Mouse (Mus musculus) heart, adult 2 months (tissue): ENCODE data around the gene Ppp1r35. TPM values are rescaled to one million over a fixed set of nuclear protein-coding genes. Genes with fewer than 3 reads are reported as not detected.
A peak's percentile ranks its signal among the peaks of the same experiment; 100 is the strongest.

Experiments used
- DNase-seq, 2 experiments: peaks; one replicate each; pipeline ENCODE4 v3.0.0; 2021
- H3K27ac ChIP-seq: fragments of 200-600 bp; 2 replicates; pipeline ENCODE4 v1.8.1; 2022
- H3K27me3 ChIP-seq: fragments of 200-500 bp; 2 replicates; pipeline ENCODE4 v1.6.1; 2012; ENCODE audit warnings: mild to moderate bottlenecking, low read length, inconsistent platforms, mixed read lengths; ENCODE audit not compliant: control insufficient read depth, insufficient read depth
- H3K36me3 ChIP-seq: fragments of 200-500 bp; 2 replicates; pipeline ENCODE4 v1.6.1; 2012; ENCODE audit warnings: low read length, inconsistent platforms; ENCODE audit not compliant: control insufficient read depth, insufficient read depth
- H3K4me1 ChIP-seq: fragments of 200-500 bp; 2 replicates; pipeline ENCODE4 v1.6.1; 2011; ENCODE audit warnings: low read length; ENCODE audit not compliant: control insufficient read depth, insufficient read depth
- H3K4me3 ChIP-seq: fragments of 200-600 bp; 2 replicates; pipeline ENCODE4 v1.8.1; 2022
- H3K79me2 ChIP-seq: fragments of 200-500 bp; replicated peaks from 2 replicates; pipeline ENCODE4 v1.6.1; 2012; ENCODE audit warnings: mild to moderate bottlenecking, inconsistent platforms, low read length, moderate library complexity, mixed read lengths; ENCODE audit not compliant: control insufficient read depth, insufficient read depth
- H3K9ac ChIP-seq: fragments of 200-500 bp; 2 replicates; pipeline ENCODE4 v1.6.1; 2012; ENCODE audit warnings: low read depth, mild to moderate bottlenecking, control low read depth, inconsistent platforms, low read length, mixed read lengths
- CTCF ChIP-seq: fragments of 200-600 bp; IDR thresholded peaks from 2 replicates; pipeline ENCODE4 v1.8.1; 2022; ENCODE audit warnings: antibody characterized with exemption, mild to moderate bottlenecking, moderate library complexity
- EP300 ChIP-seq: fragments of 200-500 bp; IDR thresholded peaks from 2 replicates; pipeline ENCODE4 v1.6.1; 2011; ENCODE audit warnings: low read depth, low read length, control low read depth; ENCODE audit not compliant: insufficient read depth
- POLR2A ChIP-seq: fragments of 200-500 bp; IDR thresholded peaks from 2 replicates; pipeline ENCODE4 v1.6.1; 2011; ENCODE audit warnings: mild to moderate bottlenecking, low read depth, low read length, control low read depth; ENCODE audit not compliant: insufficient read depth
- WGBS: fragments of 180-500 bp; shearing (Covaris S2); methylation state at CpG from one replicate; pipeline ENCODE4 v1.1.7; 2018; 5-methylcytosine and 5-hydroxymethylcytosine counted together
- intact Hi-C: fragments of 180-260 bp; cut with DNase I; formaldehyde crosslinking; loops from one replicate; pipeline ENCODE4 v1.15.1; 2025
- polyA plus RNA-seq: library from polyadenylated mRNA; depleted of rRNA; stranded (reverse); fragments of >200 nt; gene quantifications from 2 replicates; pipeline ENCODE4 v1.2.3, GENCODE M21; 2012
- total RNA-seq, 2 experiments: library from RNA; stranded (reverse); gene quantifications; 2 replicates each; pipeline ENCODE4 v1.2.3; 2021

The Ppp1r35 gene
- total and polyA plus RNA-seq, 3 experiments, result 7.4 to 12.0 (median 10.8) TPM

DNA sequence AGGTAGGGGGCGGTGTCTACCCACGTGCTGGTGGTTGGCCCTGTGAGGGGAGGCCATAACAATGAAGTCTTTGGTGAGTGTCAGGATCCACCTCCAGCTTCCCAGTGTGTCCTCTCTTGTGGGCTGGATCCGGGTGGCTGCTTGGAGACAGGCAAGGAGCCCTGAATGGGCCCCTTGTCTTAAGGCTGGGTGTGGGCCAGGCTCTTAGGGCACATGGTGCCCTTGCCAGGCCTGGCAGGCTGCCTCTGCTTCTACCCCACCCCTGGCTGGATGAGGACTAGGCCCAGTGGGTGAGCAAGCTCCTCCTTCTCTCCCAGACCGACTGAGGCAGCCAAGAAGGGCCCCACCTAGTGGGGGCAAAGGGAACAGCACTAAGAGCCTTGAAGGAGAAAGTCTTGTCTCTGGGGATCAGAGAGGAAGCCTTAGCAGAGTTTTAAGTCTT, 18.7 kb upstream of the Ppp1r35 start:
- Histone ChIP-seq H3K27ac (peak overlapping the region; percentile 58), H3K9ac (no peak overlapping the region), H3K36me3 (no peaks in the 10 kb centered on the region), H3K4me3 (no peak overlapping the region), H3K79me2 (no peaks in the 10 kb centered on the region), H3K4me1 (peaks cover 9% of the 10 kb centered on the region), H3K27me3 (no peaks in the 10 kb centered on the region)
- TF ChIP-seq POLR2A, result no peak
- TF ChIP-seq CTCF, result no peak; the same call in none of the 2 replicates
- TF ChIP-seq EP300, result 0 out of 2 replicates have a peak, but pooled peaks have one; percentile 26
- intact Hi-C loops, result loop anchor here (5.0 kb wide), 1 partner anchor 178 kb away; no protein-coding TSS in a partner anchor
- DNase-seq, result peak; percentile 85 to 89
- WGBS, result 27% methylated on average over 4 of the region's 4 CpGs

GRCm38 (mm10) chr5:137764609-137765340, 13.9 kb upstream of the Ppp1r35 start:
- Histone ChIP-seq H3K4me1 (peaks cover 1% of the 10 kb centered on the region; the same call in 1 of the 2 replicates), H3K36me3 (no peaks in the 10 kb centered on the region), H3K9ac (no peak overlapping the region), H3K27me3 (no peaks in the 10 kb centered on the region), H3K27ac (no peak overlapping the region), H3K79me2 (no peaks in the 10 kb centered on the region), H3K4me3 (no peak overlapping the region)
- TF ChIP-seq EP300 (no peak), POLR2A (no peak), CTCF (no peak)
- 58% methylated on average over 9 of the region's 9 CpGs for WGBS
- intact Hi-C loops, result no loop called here
- no peak for DNase-seq

DNA sequence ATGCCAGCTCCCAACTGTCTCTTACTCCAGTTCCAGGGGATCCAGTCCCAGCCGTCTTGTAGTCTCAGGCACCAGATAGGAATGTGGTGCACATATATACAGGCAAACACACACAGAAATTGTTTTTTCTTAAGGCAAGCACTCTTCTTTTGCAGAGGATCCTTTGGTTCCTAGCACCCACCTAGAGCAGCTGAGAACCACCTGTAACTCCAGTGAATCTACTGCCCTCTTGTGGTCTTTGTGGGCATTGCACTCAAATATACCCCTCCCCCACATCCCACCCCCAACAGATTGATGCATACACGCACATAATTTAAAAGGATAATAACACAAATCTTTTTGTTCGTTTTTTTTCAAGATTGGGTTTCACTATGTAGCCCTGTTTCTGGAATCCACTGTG, 12.4 kb upstream of the Ppp1r35 start:
- Histone ChIP-seq H3K36me3 (no peaks in the 10 kb centered on the region), H3K27ac (no peak overlapping the region), H3K4me1 (no peaks in the 10 kb centered on the region), H3K4me3 (no peak overlapping the region), H3K79me2 (no peaks in the 10 kb centered on the region), H3K9ac (no peak overlapping the region), H3K27me3 (no peaks in the 10 kb centered on the region)
- no peak for DNase-seq
- 62% methylated on average over 3 of the region's 3 CpGs for WGBS
- TF ChIP-seq CTCF (peak; percentile 72), POLR2A (no peak)
- intact Hi-C loops, result no loop called here

GRCm38 (mm10) chr5:137768475-137768874, 10.2 kb upstream of the Ppp1r35 start:
- no peak for DNase-seq
- Histone ChIP-seq H3K4me1 (no peaks in the 10 kb centered on the region), H3K27me3 (no peaks in the 10 kb centered on the region), H3K79me2 (no peaks in the 10 kb centered on the region), H3K36me3 (no peaks in the 10 kb centered on the region), H3K27ac (no peak overlapping the region), H3K9ac (no peak overlapping the region), H3K4me3 (no peak overlapping the region)
- TF ChIP-seq POLR2A (no peak), EP300 (no peak), CTCF (no peak)
- WGBS, result 74% methylated on average over 1 of the region's 1 CpGs
- intact Hi-C loops, result no loop called here

GRCm38 (mm10) chr5:137770709-137771108, 7.9 kb upstream of the Ppp1r35 start:
- H3K27me3 ChIP-seq, result no peaks in the 10 kb centered on the region
- H3K36me3 ChIP-seq, result no peaks in the 10 kb centered on the region
- H3K4me3 ChIP-seq, result no peak overlapping the region
- intact Hi-C loops, result no loop called here
- no peaks in the 10 kb centered on the region for H3K79me2 ChIP-seq
- WGBS, result 38% methylated on average over 2 of the region's 2 CpGs
- H3K9ac ChIP-seq, result no peak overlapping the region
- TF ChIP-seq POLR2A (no peak), EP300 (no peak), CTCF (peak; percentile 78)
- DNase-seq, result no peak
- H3K4me1 ChIP-seq, result no peaks in the 10 kb centered on the region
- no peak overlapping the region for H3K27ac ChIP-seq

GRCm38 (mm10) chr5:137772755-137773154, 5.9 kb upstream of the Ppp1r35 start:
- H3K4me3 ChIP-seq, result no peak overlapping the region
- intact Hi-C loops, result no loop called here
- no peaks in the 10 kb centered on the region for H3K79me2 ChIP-seq

More at GRCm38 (mm10) chr5:137772755-137773154, 5.9 kb upstream of the Ppp1r35 start:
- Histone ChIP-seq H3K36me3 (no peaks in the 10 kb centered on the region), H3K9ac (no peak overlapping the region), H3K4me1 (no peaks in the 10 kb centered on the region), H3K27ac (no peak overlapping the region), H3K27me3 (no peaks in the 10 kb centered on the region)
- TF ChIP-seq EP300 (no peak), POLR2A (no peak), CTCF (no peak)
- no peak for DNase-seq
